Mouse (Mus musculus) CH12.LX (cell line): ENCODE measurements around the gene Tmem8. TPM values are rescaled to one million over a fixed set of nuclear protein-coding genes. Genes with fewer than 3 reads are reported as not detected.

Experiments used
- DNase-seq: peaks from one replicate; pipeline ENCODE4 v3.0.0-alpha.2; 2013; ENCODE audit errors: extremely low read depth
- H3K27ac ChIP-seq: 2 replicates; pipeline ENCODE4 v1.5.1; 2012; ENCODE audit warnings: low read depth, mild to moderate bottlenecking, control low read depth, moderate library complexity; ENCODE audit not compliant: insufficient read depth
- H3K27me3 ChIP-seq: replicated peaks from 2 replicates; pipeline ENCODE3; 2012; ENCODE audit warnings: inconsistent platforms
- H3K36me3 ChIP-seq, 2 experiments: replicated peaks in 1 of 2; 2 replicates each; pipeline versions ENCODE3 to v1.6.1; 2012; ENCODE audit warnings: inconsistent platforms in 1 of 2, low read length in 1 of 2, mild to moderate bottlenecking in 1 of 2, mixed read lengths in 1 of 2, moderate library complexity in 1 of 2; ENCODE audit not compliant: control insufficient read depth in 1 of 2, insufficient read depth in 1 of 2
- H3K4me1 ChIP-seq, 2 experiments: 2 replicates each; pipeline ENCODE4 v1.6.1; 2012; ENCODE audit warnings: inconsistent platforms in 1 of 2, moderate library complexity in 1 of 2; ENCODE audit not compliant: insufficient read depth in 2 of 2, control insufficient read depth in 1 of 2
- H3K4me2 ChIP-seq: 2 replicates; pipeline ENCODE4 v1.6.1; 2012; ENCODE audit warnings: low read depth, mild to moderate bottlenecking, control low read depth; ENCODE audit not compliant: poor library complexity, insufficient read depth, severe bottlenecking
- H3K4me3 ChIP-seq, 3 experiments: fragments of 150-350 bp in 1 of 3; sonication (generic) in 1 of 3; replicated peaks in 1 of 3; 2 replicates each; pipeline versions ENCODE3 to v1.5.1; 2011 to 2012; ENCODE audit warnings: low read depth in 2 of 3, low read length in 2 of 3, mild to moderate bottlenecking in 2 of 3, moderate library complexity in 2 of 3, control low read depth in 1 of 3, improper control_type of control experiment in 1 of 3, inconsistent platforms in 1 of 3, mixed read lengths in 1 of 3; ENCODE audit not compliant: poor library complexity in 1 of 3
- H3K79me2 ChIP-seq: replicated peaks from 2 replicates; pipeline ENCODE4 v1.6.1; 2012; ENCODE audit warnings: mild to moderate bottlenecking, moderate library complexity; ENCODE audit not compliant: control insufficient read depth, poor library complexity, insufficient read depth, severe bottlenecking; ENCODE audit errors: extremely low read depth
- H3K9ac ChIP-seq: 2 replicates; pipeline ENCODE4 v1.6.1; 2012; ENCODE audit warnings: low read depth, mild to moderate bottlenecking, control low read depth, moderate library complexity; ENCODE audit not compliant: insufficient read depth
- H3K9me3 ChIP-seq: replicated peaks from 2 replicates; pipeline ENCODE3; 2012; ENCODE audit warnings: low read length, inconsistent platforms, mixed read lengths
- CHD1 ChIP-seq: IDR thresholded peaks from 2 replicates; pipeline ENCODE4 v1.6.1; 2012; ENCODE audit warnings: low read depth, low read length, improper control_type of control experiment, inconsistent platforms
- CHD2 ChIP-seq: IDR thresholded peaks from 2 replicates; pipeline ENCODE4 v1.6.1; 2011; ENCODE audit warnings: low read length, improper control_type of control experiment
- CTCF ChIP-seq, 2 experiments: IDR thresholded peaks in 1 of 2; conservative IDR thresholded peaks in 1 of 2; 2 replicates each; pipeline ENCODE4 v1.5.1; 2011 to 2012; ENCODE audit warnings: low read depth in 2 of 2, low read length in 2 of 2, improper control_type of control experiment in 1 of 2, inconsistent platforms in 1 of 2, mild to moderate bottlenecking in 1 of 2, moderate library complexity in 1 of 2
- E2F4 ChIP-seq: IDR thresholded peaks from 2 replicates; pipeline ENCODE4 v1.6.1; 2011; ENCODE audit warnings: low read depth, low read length, improper control_type of control experiment; ENCODE audit not compliant: insufficient replicate concordance
- ELF1 ChIP-seq: IDR thresholded peaks from 2 replicates; pipeline ENCODE4 v1.6.1; 2014; ENCODE audit warnings: low read depth, mild to moderate bottlenecking, inconsistent platforms, low read length, improper control_type of control experiment
- GABPA ChIP-seq: IDR thresholded peaks from 2 replicates; pipeline ENCODE4 v1.6.1; 2012; ENCODE audit warnings: low read depth, low read length, improper control_type of control experiment, inconsistent platforms; ENCODE audit not compliant: insufficient replicate concordance
- HCFC1 ChIP-seq: IDR thresholded peaks from 2 replicates; pipeline ENCODE4 v1.6.1; 2012; ENCODE audit warnings: low read depth, mild to moderate bottlenecking, inconsistent platforms, low read length, improper control_type of control experiment
- JUN ChIP-seq: IDR thresholded peaks from 2 replicates; pipeline ENCODE4 v1.6.1; 2011; ENCODE audit warnings: low read depth, mild to moderate bottlenecking, low read length, improper control_type of control experiment, moderate library complexity; ENCODE audit not compliant: insufficient read depth
- JUND ChIP-seq: conservative IDR thresholded peaks from 2 replicates; pipeline ENCODE4 v1.6.1; 2011; ENCODE audit warnings: low read depth, low read length, improper control_type of control experiment
- KAT2A ChIP-seq: IDR thresholded peaks from 2 replicates; pipeline ENCODE4 v1.6.1; 2012; ENCODE audit warnings: low read length, improper control_type of control experiment, inconsistent platforms; ENCODE audit not compliant: insufficient replicate concordance
- MEF2A ChIP-seq: IDR thresholded peaks from 2 replicates; pipeline ENCODE4 v1.6.1; 2014; ENCODE audit warnings: low read depth, mild to moderate bottlenecking, inconsistent platforms, low read length, improper control_type of control experiment, borderline replicate concordance
- MXI1 ChIP-seq: IDR thresholded peaks from 2 replicates; pipeline ENCODE4 v1.6.1; 2011; ENCODE audit warnings: mild to moderate bottlenecking, low read depth, low read length, improper control_type of control experiment
- MYC ChIP-seq: IDR thresholded peaks from 2 replicates; pipeline ENCODE4 v1.6.1; 2011; ENCODE audit warnings: low read depth, mild to moderate bottlenecking, improper control_type of control experiment, low read length
- NELFE ChIP-seq: IDR thresholded peaks from 2 replicates; pipeline ENCODE4 v1.6.1; 2011; ENCODE audit warnings: low read depth, low read length, improper control_type of control experiment
- NRF1 ChIP-seq: IDR thresholded peaks from 2 replicates; pipeline ENCODE4 v1.6.1; 2014; ENCODE audit warnings: low read depth, mild to moderate bottlenecking, inconsistent platforms, low read length, improper control_type of control experiment, moderate library complexity
- PAX5 ChIP-seq: IDR thresholded peaks from 2 replicates; pipeline ENCODE4 v1.6.1; 2012; ENCODE audit warnings: low read length, inconsistent platforms, mixed read lengths
- POLR2A ChIP-seq: IDR thresholded peaks from 2 replicates; pipeline ENCODE4 v1.6.1; 2011; ENCODE audit warnings: low read depth, mild to moderate bottlenecking, improper control_type of control experiment, low read length
- POLR2AphosphoS2 ChIP-seq: IDR thresholded peaks from 2 replicates; pipeline ENCODE4 v1.6.1; 2011; ENCODE audit warnings: low read depth, low read length, improper control_type of control experiment
- SIN3A ChIP-seq: IDR thresholded peaks from 2 replicates; pipeline ENCODE4 v1.6.1; 2012; ENCODE audit warnings: low read length, improper control_type of control experiment, inconsistent platforms
- TBP ChIP-seq: conservative IDR thresholded peaks from 2 replicates; pipeline ENCODE4 v1.6.1; 2011; ENCODE audit warnings: low read depth, low read length, improper control_type of control experiment
- TCF12 ChIP-seq: IDR thresholded peaks from 2 replicates; pipeline ENCODE4 v1.6.1; 2014; ENCODE audit warnings: low read depth, mild to moderate bottlenecking, inconsistent platforms, low read length, improper control_type of control experiment
- UBTF ChIP-seq: IDR thresholded peaks from 2 replicates; pipeline ENCODE4 v1.6.1; 2012; ENCODE audit warnings: low read depth, mild to moderate bottlenecking, inconsistent platforms, low read length, improper control_type of control experiment, moderate library complexity
- USF1 ChIP-seq: IDR thresholded peaks from 2 replicates; pipeline ENCODE4 v1.6.1; 2014; ENCODE audit warnings: low read depth, mild to moderate bottlenecking, inconsistent platforms, low read length, improper control_type of control experiment
- USF2 ChIP-seq: conservative IDR thresholded peaks from 2 replicates; pipeline ENCODE4 v1.6.1; 2011; ENCODE audit warnings: low read depth, low read length, improper control_type of control experiment
- ZC3H11A ChIP-seq: IDR thresholded peaks from 2 replicates; pipeline ENCODE4 v1.6.1; 2012; ENCODE audit warnings: low read depth, mild to moderate bottlenecking, inconsistent platforms, low read length, improper control_type of control experiment
- ZNF384 ChIP-seq: IDR thresholded peaks from 2 replicates; pipeline ENCODE4 v1.6.1; 2012; ENCODE audit warnings: low read depth, low read length, improper control_type of control experiment, inconsistent platforms
- dilution Hi-C: fragments of 300-500 bp; cut with MboI; formaldehyde crosslinking; loops from 2 replicates; pipeline ENCODE4 v1.14.3; 2020; ENCODE audit warnings: low sequenced_read_pairs; ENCODE audit not compliant: extremely low pct_unique_long_range_greater_than_20kb, extremely low pct_ligation_motif_present
- in situ Hi-C: fragments of 300-500 bp; cut with MboI; formaldehyde crosslinking; loops from 3 replicates; pipeline ENCODE4 v1.14.3; 2019; ENCODE audit warnings: low sequenced_read_pairs, low pct_ligation_motif_present, low pct_unique_long_range_greater_than_20kb, mixed read lengths
- polyA plus RNA-seq: library from polyadenylated mRNA; unstranded; fragments of >175 nt; gene quantifications from 2 replicates; pipeline ENCODE4 v1.2.1, GENCODE M21; 2012; ENCODE audit warnings: low read depth; ENCODE audit not compliant: insufficient read length
- total RNA-seq, 2 experiments: library from RNA; depleted of rRNA; stranded (reverse); fragments of 300-350 nt in 1 of 2; fragments of >200 nt in 1 of 2; gene quantifications; 2 replicates each; pipeline ENCODE4 v1.2.3; 2012 to 2014

The Tmem8 gene
- total and polyA plus RNA-seq, 3 experiments, result 2.8 to 4.6 (median 3.6) TPM

DNA sequence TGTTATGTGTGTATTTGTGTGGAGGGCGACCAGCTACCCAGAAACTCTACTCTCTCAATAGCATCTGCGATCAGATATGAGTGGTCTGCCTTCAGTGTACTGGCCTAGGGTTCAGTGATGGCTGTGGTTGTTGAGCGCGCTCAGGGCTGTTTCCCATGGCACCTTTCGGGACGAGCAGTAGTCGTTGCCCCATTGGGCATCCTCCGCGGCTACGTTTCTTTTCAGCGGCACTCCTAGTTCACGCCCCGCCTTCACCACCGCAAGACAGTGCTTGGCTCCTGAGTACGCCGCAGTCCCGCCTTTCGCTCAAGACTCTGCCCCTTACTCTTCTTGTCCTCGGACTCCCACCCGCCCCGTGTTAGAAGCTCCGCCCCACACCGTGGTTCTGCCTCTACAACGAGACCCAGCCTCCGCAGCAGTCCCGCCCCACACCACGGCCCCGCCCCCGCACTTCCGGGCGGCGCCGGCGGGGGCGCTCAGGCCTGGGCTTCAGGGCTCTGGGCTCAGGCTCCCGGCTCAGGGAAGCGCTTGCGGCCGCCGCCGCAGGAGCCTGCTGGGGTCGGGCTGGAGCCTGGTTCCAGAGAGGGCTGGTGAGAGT lies 25.2 kb downstream of the Tmem8 start, which contains the start of gene Axin1:
Gene Axin1, plus strand, starts transcription at position 450 of the 598 bp plus-strand sequence.
- H3K4me1 ChIP-seq, result peaks cover 9 to 42% of the 10 kb centered on the region in 2 experiments
- H3K4me3 ChIP-seq, result peak within 1 kb of the TSS; percentile 88 to 99 (median 88)
- no peak within 1 kb of the TSS for H3K27ac ChIP-seq
- in situ Hi-C loops, result no loop called here
- peaks cover 39% of the 10 kb centered on the region for H3K79me2 ChIP-seq
- dilution Hi-C loops, result no loop called here
- peak; percentile 99 for DNase-seq
- H3K27me3 ChIP-seq, result no peaks in the 10 kb centered on the region
- no peaks in the 10 kb centered on the region for H3K9me3 ChIP-seq
- peak within 1 kb of the TSS; percentile 97 for H3K9ac ChIP-seq
- peak within 1 kb of the TSS; percentile 65 for H3K4me2 ChIP-seq
- H3K36me3 ChIP-seq, result peaks cover 8 to 34% of the 10 kb centered on the region in 2 experiments
- TF ChIP-seq USF1 (no peak), JUND (no peak), HCFC1 (peak; percentile 19; the same call in 1 of the 2 replicates), MEF2A (no peak; the same call in 1 of the 2 replicates), E2F4 (no peak), TBP (peak; percentile 80), CHD1 (no peak), KAT2A (0 out of 2 replicates have a peak, but pooled peaks have one; percentile 26), ZC3H11A (no peak), POLR2AphosphoS2 (no peak; the same call in 1 of the 2 replicates), USF2 (no peak), GABPA (no peak), ZNF384 (no peak), CTCF (conservative IDR thresholded peaks at IDR 0.05 in 1 of 2, IDR thresholded peaks at IDR 0.05 in 1 of 2; ENCODE audit: low read depth in 2 of 2, low read length in 2 of 2) (peak in 1 of 2 experiments; percentile 48; a peak in 2 of 4 replicates), POLR2A (peak; percentile 81), ELF1 (peak; percentile 84), JUN (no peak), UBTF (peak; percentile 81; the same call in 1 of the 2 replicates), PAX5 (no peak), CHD2 (no peak), TCF12 (peak; percentile 53), SIN3A (peak; percentile 44), MYC (0 out of 2 replicates have a peak, but pooled peaks have one; percentile 17), MXI1 (no peak; the same call in 1 of the 2 replicates), NELFE (peak; percentile 56), NRF1 (peak; percentile 6; the same call in 1 of the 2 replicates)
